Mouse (Mus musculus) embryonic fibroblast, embryonic 13.5 days (primary cell): ENCODE measurements around the gene Pi4k2a.

Source experiments
- CTCF ChIP-seq: IDR thresholded peaks from 2 replicates; pipeline ENCODE4 v1.5.1; 2011; ENCODE audit warnings: mild to moderate bottlenecking, control low read depth, low read length, moderate library complexity, borderline replicate concordance; ENCODE audit not compliant: insufficient read depth
- POLR2A ChIP-seq: IDR thresholded peaks from 2 replicates; pipeline ENCODE4 v1.6.1; 2011; ENCODE audit warnings: low read depth, mild to moderate bottlenecking, control low read depth, low read length, moderate library complexity

GRCm38 (mm10) chr19:42050251-42050650, 40.0 kb upstream of the Pi4k2a start:
- no peak for TF ChIP-seq POLR2A
- no peak for TF ChIP-seq CTCF
